Comparison of ENCODE assay signal across 15 mouse cellular contexts in the genomic region with DNA sequence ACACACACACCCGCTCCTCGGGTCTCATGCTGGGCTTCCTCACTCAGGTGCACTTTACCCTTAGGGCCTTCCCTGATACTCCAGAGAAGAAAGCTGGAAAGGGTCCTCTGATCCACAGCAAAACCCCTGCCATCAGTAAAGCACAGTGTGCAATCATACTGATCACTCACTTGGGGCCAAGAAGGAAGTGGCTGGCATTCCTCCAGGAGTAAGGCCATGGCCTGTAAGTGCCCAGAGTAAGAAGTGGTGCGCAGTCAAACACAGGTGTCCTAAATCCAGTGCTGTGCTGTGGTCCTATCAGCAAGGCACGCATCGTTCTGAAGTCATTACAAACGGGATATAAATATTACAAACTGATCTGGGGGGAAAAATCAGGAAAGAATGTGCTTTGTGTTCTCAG. TPM values are rescaled to one million over a fixed set of nuclear protein-coding genes. Genes with fewer than 3 reads are reported as not detected.
DNase-seq lines count a peak whose midpoint lies in the region; ATAC-seq and TF ChIP-seq lines count a peak whose summit lies in the region.
"Had no signal": no experiment of that assay in that cellular context is flagged by ENCODE, and none has a peak within 500 bp of the region (broad histone marks: within the 10 kb centered on the region; RNA-seq: fewer than 3 reads in every experiment).

No protein-coding gene starts in this region.

- 0 out of 2 replicates have a peak overlapping the region, but pooled peaks have one; percentile 60 for H3K9ac ChIP-seq in heart, embryonic 13.5 days
- no peak overlapping the region for H3K9ac ChIP-seq in liver, adult 2 months (ENCODE audit: low read depth, low read length)
- no peak overlapping the region for H3K9ac ChIP-seq in liver, embryonic 12.5 days
- H3K9ac ChIP-seq: midbrain, embryonic 15.5 days had no signal

- no peaks in the 10 kb centered on the region for H3K9me3 ChIP-seq in heart, embryonic 13.5 days
- H3K9me3 ChIP-seq in liver, embryonic 12.5 days (replicated peaks): no peaks in the 10 kb centered on the region
- H3K9me3 ChIP-seq: G1E; heart, embryonic 10.5 days; midbrain, embryonic 15.5 days had no signal

- peaks cover 23% of the 10 kb centered on the region for H3K36me3 ChIP-seq in heart, embryonic 13.5 days
- peaks cover 9% of the 10 kb centered on the region for H3K36me3 ChIP-seq in liver, adult 2 months (ENCODE audit: control insufficient read depth, insufficient read depth, low read length)
- H3K36me3 ChIP-seq in liver, embryonic 12.5 days: peaks cover 17% of the 10 kb centered on the region
- H3K36me3 ChIP-seq: midbrain, embryonic 15.5 days had no signal

- peaks cover 51% of the 10 kb centered on the region for H3K79me2 ChIP-seq in liver, adult 2 months (ENCODE audit: control insufficient read depth, insufficient read depth, low read length)

- TF ChIP-seq CTCF in liver, adult 2 months (IDR thresholded peaks at IDR 0.05; ENCODE audit: low read depth, low read length): no peak

- ATAC-seq in heart, embryonic 13.5 days (ENCODE audit: extremely low read depth, insufficient number of reproducible peaks, low FRiP score, low TSS enrichment): no peak
- ATAC-seq in liver, embryonic 12.5 days: no peak
- ATAC-seq: midbrain, embryonic 15.5 days had no signal

- H3K4me1 ChIP-seq in heart, embryonic 13.5 days: peaks cover 37% of the 10 kb centered on the region
- peaks cover 13% of the 10 kb centered on the region for H3K4me1 ChIP-seq in liver, adult 2 months (ENCODE audit: control insufficient read depth, insufficient read depth, low read length)
- H3K4me1 ChIP-seq in liver, embryonic 12.5 days: peaks cover 29% of the 10 kb centered on the region

- 67% methylated on average over 6 of the region's 6 CpGs for WGBS in heart, embryonic 13.5 days
- WGBS in liver, adult 2 months: 62% methylated on average over 6 of the region's 6 CpGs
- WGBS in liver, embryonic 12.5 days (ENCODE audit: insufficient replicate concordance): 90% methylated on average over 6 of the region's 6 CpGs

- no peaks in the 10 kb centered on the region for H3K27me3 ChIP-seq in heart, embryonic 13.5 days (replicated peaks)
- H3K27me3 ChIP-seq in liver, adult 2 months (ENCODE audit: control insufficient read depth, insufficient read depth, low read length): no peaks in the 10 kb centered on the region
- no peaks in the 10 kb centered on the region for H3K27me3 ChIP-seq in liver, embryonic 12.5 days (replicated peaks)
- H3K27me3 ChIP-seq: midbrain, embryonic 15.5 days had no signal

- H3K4me3 ChIP-seq in heart, embryonic 13.5 days: no peak overlapping the region
- H3K4me3 ChIP-seq in liver, adult 2 months (ENCODE audit: insufficient read depth, low read depth, low read length): no peak overlapping the region
- no peak overlapping the region for H3K4me3 ChIP-seq in liver, embryonic 12.5 days
- H3K4me3 ChIP-seq: heart, embryonic 10.5 days; midbrain, embryonic 15.5 days had no signal

- no peak for TF ChIP-seq POLR2A in liver, adult 2 months (IDR thresholded peaks at IDR 0.05; ENCODE audit: extremely low read depth, insufficient read depth, low read length)

- 0 out of 2 replicates have a peak overlapping the region, but pooled peaks have one; percentile 36 for H3K27ac ChIP-seq in heart, embryonic 13.5 days (replicated peaks)
- H3K27ac ChIP-seq in liver, adult 2 months (replicated peaks; ENCODE audit: insufficient read depth, low read depth, low read length): no peak overlapping the region
- H3K27ac ChIP-seq in liver, embryonic 12.5 days: no peak overlapping the region
- H3K27ac ChIP-seq: heart, embryonic 10.5 days; midbrain, embryonic 15.5 days had no signal

- no peak for DNase-seq in heart, postnatal 4 days
- DNase-seq in liver, adult 2 months (ENCODE audit: extremely low read depth, low read depth, low spot score): peak; percentile 41
- peak; percentile 65 to 67 for DNase-seq in kidney, postnatal 25 days
- peak; percentile 68 for DNase-seq in lung, postnatal 36 days
- DNase-seq in testis, postnatal 10 days (ENCODE audit: low spot score): no peak
- DNase-seq: adrenal gland, adult 2 months; gastrocnemius, postnatal 36 days; layer of hippocampus, adult 9-11 months; thymus, postnatal 36 days had no signal

- H3K4me2 ChIP-seq in heart, embryonic 13.5 days: no peak overlapping the region
- H3K4me2 ChIP-seq in liver, embryonic 12.5 days: no peak overlapping the region
- H3K4me2 ChIP-seq: liver, embryonic 11.5 days; midbrain, embryonic 15.5 days had no signal

RNA-seq across cellular contexts. Expression of gene Nsun2, which starts 16.1 kb away (rescaled TPM):
- 65.9 and 69.9 TPM in 2 replicates for polyA plus RNA-seq in heart, embryonic 13.5 days (2015; fragmentation: Nextera tagmentation; extraction: Ambion mirVana)
- total RNA-seq in heart, postnatal 4 days (2021): 10 to 100 TPM; 48.9 to 50.9 TPM
- 74.1 and 81.0 TPM in 2 replicates for total RNA-seq in liver, adult 2 months (2014; rRNA removed)
- polyA plus RNA-seq in liver, adult 2 months (2012; rRNA removed): 40.5 and 48.3 TPM in 2 replicates
- 184 and 189 TPM in 2 replicates for polyA plus RNA-seq in liver, embryonic 12.5 days (2016; fragmentation: Nextera tagmentation; extraction: Ambion mirVana)

RNA-seq across cellular contexts. Expression of gene Tent4a, which starts 17.0 kb away (rescaled TPM):
- polyA plus RNA-seq in heart, embryonic 13.5 days (2015; fragmentation: Nextera tagmentation; extraction: Ambion mirVana): 2.7 and 3.2 TPM in 2 replicates
- total RNA-seq in heart, postnatal 4 days (2021): 10 to 100 TPM; 23.1 to 25.0 TPM
- 8.7 and 8.9 TPM in 2 replicates for total RNA-seq in liver, adult 2 months (2014; rRNA removed)
- polyA plus RNA-seq in liver, adult 2 months (2012; rRNA removed): 9.9 and 11.0 TPM in 2 replicates
- 2.9 and 3.0 TPM in 2 replicates for polyA plus RNA-seq in liver, embryonic 12.5 days (2016; fragmentation: Nextera tagmentation; extraction: Ambion mirVana)

Comparison
In these comparisons a context has a peak if more than half of its experiments do, and no peak if none do; other contexts are left out.
1. DNase-seq: peak in liver, adult 2 months (single experiment), kidney, postnatal 25 days (2 of 2) and lung, postnatal 36 days (single experiment); none in heart, postnatal 4 days (single experiment) and testis, postnatal 10 days (single experiment).